Mouse (Mus musculus) thymus, postnatal 36 days (tissue): ENCODE measurements around the gene Lrp1.
"Not testable (repeated sequence)": the region's sequence is repeated elsewhere in the genome, so short reads cannot be mapped to it uniquely, and the experiment has no call there.

Experiments
- DNase-seq, 2 experiments: peaks; one replicate each; pipeline ENCODE4 v3.0.0; 2022; ENCODE audit warnings: mixed read lengths in 2 of 2

Lrp1 gene

GRCm38 (mm10) chr10:127620406-127621190, at the start of gene Lrp1:
Gene Lrp1 (minus strand): TSS chr10:127621148.
- peak; percentile 19 to 52 for DNase-seq

- no peak for DNase-seq
Measured at GRCm38 (mm10) chr10:127670185-127670584, 49.2 kb upstream of the Lrp1 start.

GRCm38 (mm10) chr10:127669170-127669569, 48.2 kb upstream of the Lrp1 start:
- no peak for DNase-seq

GRCm38 (mm10) chr10:127668093-127669050, 47.4 kb upstream of the Lrp1 start, which contains the start of gene Nab2:
Gene Nab2 (minus strand): TSS chr10:127668568.
- DNase-seq: peak; percentile 83 to 88

GRCm38 (mm10) chr10:127667269-127668092, 46.5 kb upstream of the Lrp1 start:
- peak; percentile 63 to 71 for DNase-seq

- peak; percentile 76 to 84 for DNase-seq
Measured at GRCm38 (mm10) chr10:127666501-127667268, 45.7 kb upstream of the Lrp1 start, which contains the start of gene Nemp1. Gene Nemp1 (plus strand): TSS chr10:127666901.

- DNase-seq: peak in 1 of 2 experiments; percentile 35
Measured at GRCm38 (mm10) chr10:127665366-127666181, 44.6 kb upstream of the Lrp1 start.

- DNase-seq: no peak
Measured at GRCm38 (mm10) chr10:127664891-127665290, 43.9 kb upstream of the Lrp1 start.

- DNase-seq: no peak
Measured at GRCm38 (mm10) chr10:127664166-127664565, 43.2 kb upstream of the Lrp1 start.

GRCm38 (mm10) chr10:127663590-127663989, 42.6 kb upstream of the Lrp1 start:
- DNase-seq: no peak

- peak; percentile 62 to 75 for DNase-seq
Measured at GRCm38 (mm10) chr10:127662666-127663253, 41.8 kb upstream of the Lrp1 start.

- DNase-seq: peak; percentile 71 to 75
Measured at GRCm38 (mm10) chr10:127661915-127662663, 41.1 kb upstream of the Lrp1 start.

- no peak for DNase-seq
Measured at GRCm38 (mm10) chr10:127661291-127661914, 40.5 kb upstream of the Lrp1 start.

GRCm38 (mm10) chr10:127659551-127659950, 38.6 kb upstream of the Lrp1 start:
- DNase-seq: no peak

GRCm38 (mm10) chr10:127658076-127658475, 37.1 kb upstream of the Lrp1 start:
- no peak for DNase-seq

- not testable (repeated sequence) for DNase-seq
Measured at GRCm38 (mm10) chr10:127657617-127658016, 36.7 kb upstream of the Lrp1 start.

- no peak for DNase-seq
Measured at GRCm38 (mm10) chr10:127654970-127655579, 34.1 kb upstream of the Lrp1 start.

- DNase-seq: no peak
Measured at GRCm38 (mm10) chr10:127652906-127653638, 32.1 kb upstream of the Lrp1 start.
